Mouse (Mus musculus) thymus, postnatal 25 days (tissue): ENCODE measurements around the gene Acvr1.

Experiments used
- DNase-seq: peaks from one replicate; pipeline ENCODE4 v3.0.0; 2022

The Acvr1 gene

DNA sequence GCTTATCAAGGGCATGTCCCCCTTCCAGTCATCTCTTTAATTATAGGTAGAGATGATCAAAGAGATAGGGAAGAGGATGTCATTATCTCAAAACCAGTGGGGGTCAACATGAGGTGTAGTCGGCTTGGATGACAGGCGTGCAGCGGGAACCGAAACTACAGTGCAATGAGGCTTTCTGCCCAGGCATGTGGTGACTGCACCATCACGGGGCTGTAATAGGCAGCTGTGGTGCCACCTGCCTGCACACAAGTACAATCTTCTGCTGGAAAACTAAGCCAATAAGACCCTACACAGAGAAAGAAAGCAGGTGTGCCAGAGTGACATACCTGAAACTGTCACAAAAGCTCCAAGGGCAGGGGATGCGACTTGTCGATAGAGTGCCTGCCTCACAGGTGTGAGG is 96.7 kb downstream of the Acvr1 start:
- DNase-seq = no peak

DNA sequence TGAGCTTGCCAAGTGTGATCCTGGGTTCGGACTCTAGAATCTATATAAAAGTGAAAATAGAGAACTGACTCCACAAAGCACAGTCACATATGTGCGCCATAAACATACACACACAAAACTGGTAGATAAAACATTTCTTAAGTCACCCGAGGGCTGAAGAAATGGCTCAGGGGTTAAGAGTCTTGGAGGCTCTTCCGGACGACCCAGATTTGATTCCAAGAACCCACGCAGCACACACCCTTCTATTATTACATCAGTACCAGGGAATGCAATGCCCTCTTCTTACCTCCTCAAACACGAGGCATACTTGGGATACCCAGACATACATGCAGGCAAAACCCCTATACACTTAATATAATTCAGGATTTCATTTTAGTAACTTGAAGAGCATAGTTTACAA is 97.1 kb downstream of the Acvr1 start, which contains the start of gene Gm17409:
Gm17409 (plus strand) TSS at position 301 of the 400 bp plus-strand sequence.
- DNase-seq = no peak

DNA sequence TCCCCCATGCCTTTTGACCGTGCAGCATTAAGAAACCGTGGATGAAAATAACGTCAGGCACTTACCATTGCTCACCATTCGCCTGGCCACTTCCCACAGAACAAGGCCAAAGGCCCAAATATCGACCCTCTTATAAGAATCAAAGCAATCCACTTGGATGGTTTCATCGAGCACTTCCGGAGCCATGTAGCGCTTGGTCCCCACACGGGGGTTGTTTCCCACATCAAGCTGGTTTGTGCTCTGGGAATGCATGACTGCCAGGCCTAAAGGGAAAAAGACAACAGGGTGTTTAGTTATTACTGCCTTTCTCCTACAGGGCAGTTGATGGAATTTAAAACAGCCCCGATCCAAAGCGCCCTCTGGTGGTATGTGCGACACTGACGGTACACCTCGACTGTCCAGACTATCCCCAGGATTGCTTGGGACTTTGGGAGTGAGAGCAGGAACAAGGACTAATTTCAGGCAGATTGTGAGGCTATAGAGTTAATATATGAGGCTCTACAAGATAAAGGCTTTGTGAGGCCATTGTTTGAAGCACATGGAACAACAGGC is 108.1 kb downstream of the Acvr1 start:
- DNase-seq = peak; percentile 13

DNA sequence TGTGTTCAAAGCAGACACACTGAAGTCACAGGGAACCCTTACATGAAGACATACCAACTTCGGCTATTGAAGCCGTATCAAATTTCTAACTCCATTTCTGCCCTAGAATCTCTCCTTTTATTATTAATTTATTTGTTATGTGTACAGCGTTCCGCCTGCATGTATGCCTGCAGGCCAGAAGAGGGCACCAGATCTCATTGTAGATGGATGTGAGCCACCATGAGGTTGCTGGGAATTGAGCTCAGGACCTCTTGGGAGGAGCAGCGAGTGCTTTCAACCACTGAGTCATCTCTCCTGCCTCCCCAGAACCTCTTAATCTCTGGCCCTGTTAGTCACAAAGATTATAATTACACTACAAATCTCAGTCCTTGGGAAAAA is 109.5 kb downstream of the Acvr1 start:
- no peak for DNase-seq

DNA sequence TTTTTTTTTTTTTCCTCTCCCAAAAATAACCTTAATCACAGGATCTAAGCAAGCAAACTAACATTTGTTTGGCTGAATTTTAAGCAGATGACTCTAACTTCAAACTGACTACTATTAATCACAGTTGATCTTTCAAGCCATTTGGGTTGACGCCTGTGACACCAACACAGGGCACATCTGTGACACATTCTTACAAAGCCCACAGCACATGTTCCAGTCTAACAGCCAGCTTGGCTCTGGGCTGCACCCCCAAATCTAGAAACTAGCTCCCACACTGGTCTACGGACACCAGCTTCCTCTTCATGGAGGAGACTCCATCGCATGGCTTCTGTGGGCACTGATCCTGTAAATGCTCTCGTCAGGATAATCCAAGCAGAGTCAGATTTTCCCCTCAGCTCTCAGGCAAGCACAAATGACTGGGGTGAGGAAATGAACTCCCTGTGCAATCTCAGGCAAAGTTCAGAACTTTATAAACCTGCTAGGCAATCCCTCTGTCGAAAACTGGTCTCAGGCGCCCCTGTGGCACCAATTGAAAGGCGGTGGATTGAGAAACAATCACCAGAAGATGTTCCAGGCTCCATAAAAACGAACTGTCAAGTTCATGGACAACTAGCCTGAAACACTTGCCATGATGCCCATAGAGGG is 110.0 kb downstream of the Acvr1 start:
- no peak for DNase-seq

DNA sequence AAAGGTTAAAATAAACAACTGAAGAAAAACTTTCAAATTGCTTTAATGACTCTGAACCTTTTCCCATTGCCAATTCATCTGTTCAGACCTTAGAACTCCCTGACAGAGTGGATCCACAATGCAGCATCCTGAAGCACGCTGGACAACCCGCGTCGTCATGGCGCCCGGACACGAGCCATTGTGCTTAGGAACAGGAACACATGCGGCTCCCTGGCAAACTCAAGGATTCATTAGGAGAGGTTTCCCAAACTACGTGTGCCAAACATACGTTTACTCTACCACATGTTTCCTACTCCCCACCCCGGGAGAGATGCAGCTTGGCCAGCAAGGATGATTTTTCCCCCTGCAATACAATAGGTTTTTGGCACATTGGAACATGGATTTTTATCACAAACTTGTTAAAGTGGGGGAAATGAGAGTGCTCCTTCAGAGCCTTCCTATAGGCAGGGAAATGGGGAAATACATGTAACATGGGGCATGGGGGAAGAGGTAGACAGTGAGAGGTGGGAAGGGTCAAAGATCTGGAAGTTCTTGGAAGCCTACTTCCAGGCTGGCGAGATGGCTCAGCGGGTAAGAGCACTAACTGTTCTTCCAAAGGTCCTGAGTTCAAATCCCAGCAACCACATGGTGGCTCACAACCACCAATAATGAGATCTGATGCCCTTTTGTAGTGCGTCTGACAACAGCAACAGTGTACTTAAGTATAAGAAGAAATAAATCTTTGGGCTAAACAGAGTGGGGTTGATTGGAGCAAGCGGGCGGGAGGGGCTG is 112.7 kb downstream of the Acvr1 start:
- no peak for DNase-seq

DNA sequence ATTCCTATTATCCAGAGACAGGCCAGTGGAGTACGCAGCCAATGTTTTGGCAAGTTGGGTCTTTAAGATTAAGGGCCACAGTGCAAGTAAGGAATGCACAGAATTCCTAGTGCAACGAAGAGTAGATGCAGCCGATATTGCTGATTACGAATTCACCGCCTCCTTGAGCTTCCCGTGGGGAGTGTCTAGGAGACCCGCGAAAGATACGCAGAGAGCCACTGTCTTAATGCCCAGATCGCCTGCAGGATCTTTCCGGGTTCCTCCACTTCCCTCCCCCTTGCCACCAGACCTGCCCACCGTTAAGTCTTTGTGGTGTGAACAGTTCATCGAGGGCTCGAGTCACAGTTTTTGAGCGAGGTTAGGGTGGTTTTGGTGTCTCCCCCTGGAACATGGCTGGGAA is 120.0 kb downstream of the Acvr1 start:
- DNase-seq = no peak

DNA sequence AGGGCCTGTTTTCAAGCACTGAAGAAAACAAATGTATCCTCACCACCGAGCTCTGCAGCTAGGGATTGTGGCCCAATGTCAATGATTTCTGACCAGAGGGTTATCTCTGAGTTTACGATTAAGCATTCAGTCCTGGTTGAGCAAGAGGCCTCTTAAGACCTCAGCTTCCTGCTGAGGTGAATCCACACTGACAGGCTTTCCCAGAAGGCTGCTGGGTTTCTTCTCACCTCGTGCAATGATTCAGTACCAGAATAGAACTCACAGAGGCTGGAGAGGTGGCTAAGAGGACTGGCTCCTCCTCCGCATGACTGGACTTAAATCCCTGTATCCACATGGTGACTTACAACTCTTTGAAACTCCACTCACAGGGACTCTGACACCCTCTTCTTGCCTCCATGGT is 123.8 kb downstream of the Acvr1 start:
- no peak for DNase-seq

DNA sequence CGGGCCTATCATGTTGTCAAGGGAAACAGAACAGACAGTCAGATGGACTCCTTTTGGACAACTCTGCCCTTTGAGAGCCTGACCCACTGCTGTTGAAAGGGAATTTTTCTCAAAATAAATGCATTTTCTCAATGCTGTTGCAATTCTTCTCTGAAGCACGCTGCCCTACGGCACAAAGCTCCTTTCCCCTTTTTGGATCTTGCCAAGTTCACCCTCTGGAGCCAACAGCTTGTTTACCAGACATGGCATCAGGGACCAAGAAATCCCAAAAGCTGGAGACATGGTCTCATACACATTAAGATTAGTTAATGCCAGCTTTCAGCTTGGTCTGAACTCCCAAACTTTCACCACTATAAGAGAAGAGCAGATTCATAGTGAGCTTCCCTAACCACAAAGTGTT is 130.0 kb downstream of the Acvr1 start:
- no peak for DNase-seq

DNA sequence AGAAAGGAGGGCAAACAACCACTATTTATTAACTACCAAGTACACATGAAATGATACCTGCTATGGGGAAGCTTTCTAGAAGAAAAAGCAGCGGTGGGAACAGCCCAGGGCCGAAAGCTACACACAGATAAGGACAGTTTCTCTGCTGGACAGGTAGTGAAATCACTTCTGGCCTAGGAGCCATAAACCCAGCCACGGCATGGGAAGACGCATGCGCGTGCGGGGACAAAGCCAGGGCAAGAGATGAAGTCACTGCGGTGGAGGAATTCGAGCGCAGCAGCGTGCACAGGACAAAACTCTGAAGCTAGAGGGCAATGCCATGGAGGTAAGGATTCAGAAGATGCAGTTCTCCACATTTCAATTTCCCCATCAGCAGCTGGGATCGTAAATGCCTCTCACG is 131.4 kb downstream of the Acvr1 start:
- DNase-seq = no peak

DNA sequence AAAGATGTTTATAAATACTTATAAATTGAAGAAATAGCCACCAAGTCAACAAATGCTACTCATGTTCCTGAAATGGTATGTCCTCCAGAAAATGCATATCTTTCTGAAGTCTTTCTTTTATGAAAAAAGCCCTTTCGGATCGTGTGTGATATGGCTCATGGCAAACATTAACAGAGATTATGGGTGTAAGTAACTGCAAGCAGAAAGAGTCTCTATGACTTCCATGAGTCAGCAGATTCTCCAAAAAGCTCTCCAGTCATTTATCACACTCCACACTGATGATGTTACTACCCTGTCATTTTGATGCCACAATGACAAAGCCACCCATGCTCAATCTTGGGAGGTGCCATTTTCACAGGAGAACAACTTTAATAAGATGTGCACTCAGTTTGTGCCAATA is 132.5 kb downstream of the Acvr1 start:
- no peak for DNase-seq

DNA sequence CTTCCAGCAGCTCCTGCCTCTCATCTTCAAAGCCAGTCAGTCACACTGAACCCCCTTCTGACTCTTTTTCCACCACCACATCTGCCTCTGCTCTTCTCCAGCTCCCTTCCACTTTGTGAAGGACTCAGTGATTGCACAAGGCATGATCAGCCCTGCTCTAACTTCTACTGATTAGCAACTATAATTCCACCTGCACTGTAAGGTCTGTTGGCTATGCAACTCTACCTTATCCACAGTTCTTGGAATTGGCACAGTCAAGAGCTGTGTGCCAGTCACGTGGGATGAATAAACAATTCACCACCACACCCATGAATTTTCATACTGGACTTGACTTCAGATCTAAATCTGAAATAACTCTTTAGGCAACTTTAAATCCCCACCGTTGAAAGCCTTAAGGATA is 133.6 kb downstream of the Acvr1 start:
- no peak for DNase-seq

DNA sequence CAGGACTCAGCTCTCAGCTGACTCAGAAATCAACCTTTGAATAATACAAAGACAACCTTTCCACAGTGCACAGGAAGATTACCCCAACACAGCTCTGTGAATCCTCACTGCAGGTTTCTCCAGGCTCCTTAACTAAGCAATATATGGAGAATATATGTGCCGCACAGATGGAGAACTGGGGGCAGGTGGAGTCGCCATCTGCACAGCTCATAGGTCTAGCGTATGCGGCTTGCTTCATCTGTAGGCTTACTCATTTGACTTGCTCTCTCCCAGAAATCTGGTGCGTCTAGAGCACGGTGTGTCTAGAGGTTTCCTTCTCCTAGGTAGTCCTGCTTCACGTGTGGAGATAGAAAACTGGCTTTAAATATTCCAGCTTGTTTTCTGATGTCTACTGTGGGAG is 134.7 kb downstream of the Acvr1 start:
- DNase-seq = no peak

DNA sequence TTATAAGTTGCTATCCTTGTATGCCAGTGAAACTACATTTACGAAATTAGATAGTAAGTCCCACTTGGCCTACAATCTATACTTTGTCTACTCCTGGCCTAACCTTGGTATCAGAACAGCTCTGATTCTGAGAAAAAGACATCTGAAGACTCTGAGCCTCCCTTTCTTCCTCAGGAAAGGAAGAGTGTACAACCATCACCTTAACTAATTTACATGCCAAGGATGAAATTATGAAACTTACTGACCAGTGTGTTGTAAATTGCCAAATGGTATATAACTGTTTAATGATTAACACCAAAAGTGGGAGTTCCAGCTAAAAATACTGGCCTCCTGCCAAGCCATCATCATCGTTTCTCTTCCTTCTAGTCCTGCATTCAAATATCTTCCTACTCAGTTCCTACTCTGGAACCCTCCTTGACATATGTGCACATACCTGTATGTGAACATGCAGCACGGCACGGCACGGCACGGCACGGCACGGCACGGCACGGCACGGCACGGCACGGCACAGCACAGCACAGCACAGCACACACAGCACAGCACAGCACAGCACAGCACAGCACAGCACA is 141.4 kb downstream of the Acvr1 start:
- DNase-seq = no peak

DNA sequence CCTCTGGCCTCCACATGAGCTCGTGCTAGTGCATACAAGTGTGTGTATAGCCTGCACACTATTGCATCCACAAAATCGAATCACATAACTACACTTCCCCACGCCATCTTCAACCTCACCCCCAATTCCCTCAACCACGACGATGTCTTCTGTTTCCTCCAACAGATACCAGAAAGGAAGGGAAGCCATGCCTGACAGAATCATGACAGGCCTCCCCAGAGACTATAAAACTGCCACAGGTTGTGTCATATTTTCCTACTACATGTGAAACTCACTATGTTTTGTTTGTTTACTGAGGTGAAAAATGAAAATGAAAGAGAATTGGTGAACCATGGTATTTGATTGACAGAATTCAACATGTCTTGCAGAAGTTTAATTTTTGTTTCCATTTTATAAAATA is 143.6 kb downstream of the Acvr1 start:
- DNase-seq = no peak

DNA sequence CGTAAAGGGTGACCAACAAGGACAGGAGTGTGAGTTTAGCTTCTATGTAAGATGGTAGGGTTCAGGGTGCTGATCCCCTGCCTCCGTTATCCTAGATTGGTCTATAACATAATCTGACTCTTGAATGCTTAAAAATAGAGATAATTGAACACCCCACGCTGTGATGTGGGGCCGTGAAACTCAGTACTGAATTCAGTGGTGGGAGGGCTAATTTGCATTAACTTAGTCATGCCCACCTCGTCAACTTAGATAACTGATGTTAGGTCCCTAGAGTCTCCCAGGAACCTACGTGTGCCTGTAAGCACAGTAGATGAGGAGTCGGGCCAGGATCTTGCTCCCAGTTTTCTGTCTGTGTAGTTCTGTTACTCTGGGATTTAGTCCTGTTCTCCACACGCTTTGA is 147.4 kb downstream of the Acvr1 start:
- no peak for DNase-seq

DNA sequence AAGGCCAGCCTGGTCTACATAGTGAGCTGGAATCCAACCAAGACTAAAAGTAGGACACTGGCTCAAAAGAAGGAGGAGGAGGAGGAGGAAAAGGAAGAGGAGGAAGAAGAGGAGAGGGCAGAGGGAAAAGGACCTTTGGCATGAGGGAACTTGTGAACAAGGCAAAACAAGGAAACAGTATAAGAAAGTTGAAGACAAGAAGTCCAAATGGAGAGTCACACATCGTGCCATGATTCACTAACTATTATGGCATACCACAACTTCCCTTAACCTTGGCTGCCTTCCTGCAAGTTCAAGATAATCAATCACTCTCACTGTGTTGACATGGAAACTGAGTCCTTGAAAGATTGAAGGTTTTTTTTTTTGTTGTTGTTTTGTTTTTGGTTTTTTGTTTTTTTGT is 148.8 kb downstream of the Acvr1 start:
- no peak for DNase-seq

DNA sequence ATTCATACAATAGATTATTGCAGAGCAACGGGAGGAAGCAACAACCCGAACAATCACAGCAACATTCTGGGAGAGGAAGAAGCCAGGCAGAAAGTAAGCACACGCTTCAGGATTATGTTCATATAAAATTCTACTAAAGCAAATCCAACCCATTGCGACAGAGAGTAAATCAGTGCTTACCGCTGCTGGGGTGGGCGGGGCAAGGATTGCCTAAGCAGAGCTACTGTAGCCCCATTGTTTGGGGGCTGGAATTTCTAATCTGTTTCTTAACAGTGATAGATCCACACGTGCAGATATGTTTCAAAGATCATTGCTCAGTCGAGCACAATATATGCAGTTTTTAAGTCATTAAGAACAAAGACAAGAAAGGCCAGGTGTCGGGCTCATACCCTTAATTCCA is 149.3 kb downstream of the Acvr1 start:
- no peak for DNase-seq

DNA sequence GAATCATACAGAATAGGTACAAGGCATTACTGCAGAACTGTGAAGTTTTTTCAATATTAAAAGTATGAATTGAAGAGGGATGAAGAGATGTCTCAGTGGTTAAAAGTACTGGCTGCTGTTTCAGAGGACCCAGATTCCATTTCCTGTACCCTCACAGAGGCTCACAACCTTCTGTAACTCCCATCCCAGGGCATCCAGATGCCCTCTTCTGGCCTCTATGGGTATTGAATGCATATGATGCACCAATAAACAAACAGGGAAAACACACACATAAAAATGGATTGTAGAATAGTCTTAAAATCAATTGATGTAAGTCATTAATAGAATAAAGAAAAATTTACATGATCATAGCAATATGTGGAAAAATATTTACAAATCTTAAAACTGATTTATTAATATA is 151.9 kb downstream of the Acvr1 start:
- DNase-seq = peak; percentile 12

DNA sequence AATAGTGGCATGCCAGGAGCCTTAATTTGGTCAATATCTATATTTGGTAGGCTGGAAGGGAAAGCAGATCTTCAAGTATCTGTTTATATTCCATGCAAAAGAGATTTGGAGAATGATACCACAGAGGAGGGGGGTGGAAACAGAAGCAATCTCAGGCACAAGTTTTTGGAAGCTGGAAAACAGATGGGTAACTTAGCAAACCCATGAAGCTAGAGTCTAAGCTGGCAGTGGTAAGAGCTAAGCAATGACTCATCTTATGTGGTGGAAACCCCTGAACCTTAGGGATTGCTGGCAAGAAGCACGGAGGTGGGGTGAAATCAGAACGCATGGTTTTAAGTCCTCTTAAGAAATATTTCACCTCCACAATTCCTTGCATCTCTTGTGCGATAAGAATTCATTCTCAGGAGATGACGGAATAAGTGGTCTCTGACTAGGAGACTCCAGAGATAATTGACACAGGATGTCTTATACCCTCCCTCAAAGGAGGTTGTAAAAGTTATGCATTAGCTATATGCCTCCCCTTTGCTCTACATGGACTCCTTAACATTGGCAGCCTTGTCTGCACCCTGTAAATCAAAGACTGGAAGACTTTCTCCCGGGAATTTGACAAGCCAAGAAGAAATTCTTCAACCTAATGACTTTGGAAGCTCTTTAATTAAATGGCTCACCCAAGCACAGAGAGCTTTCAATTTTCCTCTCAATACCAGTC is 157.9 kb downstream of the Acvr1 start:
- DNase-seq = no peak

DNA sequence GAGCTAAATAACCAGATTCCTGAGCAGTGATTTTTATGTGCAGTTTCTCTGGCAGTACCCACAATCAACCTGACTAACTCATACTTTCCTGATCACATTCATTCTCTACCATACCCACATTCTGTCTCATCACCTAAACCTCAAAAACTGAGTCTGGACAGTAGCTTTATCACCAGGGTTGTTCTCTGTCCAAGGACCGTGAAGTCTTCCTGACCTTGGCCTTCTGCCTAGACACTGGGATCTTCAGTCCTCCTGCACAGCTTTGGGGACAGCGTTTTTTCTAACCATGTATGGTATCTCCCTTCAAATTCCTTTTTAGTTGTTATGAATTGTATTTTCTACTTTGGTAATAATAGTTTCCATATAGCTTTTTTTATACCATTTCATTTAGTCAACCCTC is 163.5 kb downstream of the Acvr1 start:
- DNase-seq = no peak

DNA sequence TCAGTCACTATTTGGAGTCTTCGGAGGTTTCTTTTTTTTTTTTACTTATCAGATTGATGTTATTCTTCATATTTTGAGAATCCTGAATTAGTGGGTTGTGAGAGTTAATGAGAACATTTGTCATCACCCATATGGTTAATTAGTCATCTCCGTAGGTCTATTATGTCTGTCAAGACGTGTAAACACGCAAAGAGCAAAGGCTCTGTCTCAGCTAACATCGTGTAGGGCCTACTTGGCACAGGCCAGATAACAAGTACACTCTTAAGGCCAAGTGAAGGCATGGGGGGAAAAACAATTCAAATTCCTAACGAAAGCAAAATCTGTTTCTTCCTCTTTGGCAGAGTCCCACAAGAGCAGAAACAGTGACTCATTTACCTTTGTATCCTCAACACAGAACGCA is 178.4 kb downstream of the Acvr1 start:
- DNase-seq = no peak

DNA sequence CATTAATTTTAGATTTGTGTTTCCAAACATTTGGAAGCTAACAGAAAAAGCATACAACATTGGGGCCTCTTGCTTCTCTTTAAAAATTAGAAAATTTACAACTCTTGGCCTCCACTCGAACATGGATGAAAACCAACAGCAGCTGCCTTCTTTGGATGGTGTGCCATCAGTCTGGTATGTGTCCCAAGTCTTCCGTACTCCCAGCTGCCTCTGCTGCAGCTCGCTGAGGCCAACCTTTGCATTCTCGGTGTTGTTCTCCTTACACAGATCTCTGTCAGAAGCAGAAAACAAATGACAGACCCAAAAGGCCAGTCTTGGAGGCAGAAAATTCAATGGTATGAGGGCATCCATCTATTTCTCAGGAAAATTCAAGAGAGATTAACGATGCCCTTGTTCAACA is 186.9 kb downstream of the Acvr1 start:
- no peak for DNase-seq

DNA sequence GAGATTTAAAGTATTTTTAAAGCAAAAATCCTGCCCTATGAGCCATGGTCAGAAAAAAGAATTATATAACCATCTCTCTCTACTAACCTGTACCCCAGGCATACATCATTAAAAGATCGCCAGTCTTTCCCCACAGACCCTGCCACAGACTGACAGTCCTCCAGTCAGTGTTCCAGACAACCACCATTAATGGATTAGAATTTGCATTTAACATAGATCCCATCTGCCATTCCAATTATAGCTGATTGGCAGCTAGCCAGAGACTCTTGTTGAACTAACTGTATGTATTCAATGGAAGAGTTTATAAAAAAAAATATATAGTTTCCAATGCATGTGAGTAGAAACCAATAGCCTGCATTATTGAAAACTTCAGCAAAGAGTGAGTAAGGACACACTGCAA is 187.5 kb downstream of the Acvr1 start:
- DNase-seq = no peak
